Mouse (Mus musculus): ENCODE results near the gene 1810043G02Rik. TPM values are rescaled to one million over a fixed set of nuclear protein-coding genes. Genes with fewer than 3 reads are reported as not detected.
A peak's percentile ranks its signal among the peaks of the same experiment; 100 is the strongest.
"Not testable (repeated sequence)": the region's sequence is repeated elsewhere in the genome, so short reads cannot be mapped to it uniquely, and the experiment has no call there.

The 1810043G02Rik gene
- total RNA-seq, 1 experiment from 2014 or later, result 11.7 TPM

DNA sequence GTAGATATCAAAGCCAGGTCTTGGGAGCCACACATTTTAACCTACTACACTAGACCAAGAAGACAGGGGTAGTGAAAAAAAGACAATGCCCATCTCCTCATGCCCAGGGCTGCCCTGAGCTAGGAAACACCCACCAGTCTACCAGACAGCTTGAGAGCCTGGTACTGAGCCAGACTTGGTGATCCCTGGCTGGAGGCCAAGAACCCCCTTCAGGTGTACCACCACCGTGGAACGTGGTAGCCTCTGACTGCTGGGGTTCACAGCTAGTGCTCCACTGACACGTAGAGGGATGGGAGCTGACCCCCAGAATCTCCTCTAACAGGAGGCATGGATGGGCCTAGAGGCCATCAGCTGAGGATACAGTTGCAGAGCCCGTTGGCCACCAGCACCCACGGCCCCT is 21.9 kb downstream of the 1810043G02Rik start:
- ATAC-seq (replicated peaks in 1 of 2; ENCODE audit: insufficient read depth in 1 of 2, low FRiP score in 2 of 2, low TSS enrichment in 1 of 2, low read depth in 1 of 2, poor library complexity in 2 of 2, severe bottlenecking in 2 of 2), result no peak

DNA sequence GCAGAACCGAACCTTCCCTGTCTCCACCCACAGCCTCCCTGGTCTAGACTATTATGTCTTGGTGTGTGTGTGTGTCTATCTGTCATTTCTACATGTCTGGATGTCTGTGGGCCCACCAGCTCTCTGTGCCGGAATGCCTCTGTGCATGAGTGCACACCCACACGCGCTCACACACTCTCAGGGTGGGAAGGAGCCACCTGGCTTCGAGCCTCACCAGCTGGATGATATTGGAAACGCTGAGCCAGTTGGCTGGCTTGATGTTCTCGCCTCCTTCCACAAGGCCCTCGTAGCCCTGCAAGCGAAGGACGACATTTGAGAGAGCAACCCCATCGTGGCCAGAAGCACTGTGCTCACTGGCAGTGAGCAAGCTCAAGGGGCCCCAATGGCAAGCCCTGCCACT is 23.5 kb downstream of the 1810043G02Rik start:
- no peak for ATAC-seq (replicated peaks in 1 of 2; ENCODE audit: insufficient read depth in 1 of 2, low FRiP score in 2 of 2, low TSS enrichment in 1 of 2, low read depth in 1 of 2, poor library complexity in 2 of 2, severe bottlenecking in 2 of 2)

DNA sequence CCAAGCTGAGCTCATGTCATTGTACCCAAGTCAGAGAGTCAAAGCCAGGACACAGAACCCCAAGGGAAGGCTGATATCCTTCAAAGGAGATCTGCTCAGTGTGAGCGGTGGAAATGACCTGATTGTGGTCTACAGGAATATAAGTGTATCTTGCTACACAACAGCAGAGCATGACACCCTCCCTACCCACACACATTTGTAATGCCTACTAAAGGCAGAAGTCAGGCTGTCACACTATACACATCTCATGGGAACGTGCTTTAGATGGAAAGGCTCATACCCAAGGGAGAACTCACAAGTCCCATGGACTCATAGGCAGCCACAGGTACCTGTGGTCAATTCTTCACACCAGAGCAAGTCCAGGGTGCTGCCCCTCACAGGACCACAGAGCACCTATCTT is 24.0 kb downstream of the 1810043G02Rik start:
- ATAC-seq (replicated peaks in 1 of 2; ENCODE audit: insufficient read depth in 1 of 2, low FRiP score in 2 of 2, low TSS enrichment in 1 of 2, low read depth in 1 of 2, poor library complexity in 2 of 2, severe bottlenecking in 2 of 2), result no peak

DNA sequence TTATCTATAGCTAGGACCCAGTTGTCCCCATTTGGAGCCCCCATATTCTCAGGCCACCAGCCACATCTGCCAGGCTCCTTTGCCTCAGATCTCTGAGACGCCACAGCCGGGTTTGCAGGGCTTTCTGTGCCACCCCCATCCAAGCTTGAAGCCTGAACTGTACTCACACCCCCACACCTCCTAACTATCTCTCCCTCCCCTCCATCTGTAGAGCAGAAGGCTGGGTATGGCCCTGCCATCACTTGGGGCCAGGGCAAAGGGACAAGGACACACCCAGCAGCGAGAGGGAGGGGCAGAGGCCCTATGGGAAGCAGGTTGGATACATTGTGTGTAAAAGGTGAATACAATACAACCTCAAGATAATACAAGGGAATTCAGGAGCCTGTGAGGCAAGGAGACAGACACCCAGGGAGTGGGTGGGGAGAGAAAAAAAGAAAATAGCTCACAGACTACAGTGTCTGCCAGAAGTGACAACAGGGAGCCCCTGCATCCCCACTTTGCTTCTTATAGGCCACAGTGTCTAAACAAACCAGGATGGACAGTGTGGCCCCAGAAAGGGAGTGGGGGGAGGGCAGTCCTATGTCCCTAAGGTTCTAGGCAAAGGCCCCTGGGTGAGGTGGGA is 26.3 kb downstream of the 1810043G02Rik start:
- no peak for ATAC-seq (replicated peaks in 1 of 2; ENCODE audit: insufficient read depth in 1 of 2, low FRiP score in 2 of 2, low TSS enrichment in 1 of 2, low read depth in 1 of 2, poor library complexity in 2 of 2, severe bottlenecking in 2 of 2)

DNA sequence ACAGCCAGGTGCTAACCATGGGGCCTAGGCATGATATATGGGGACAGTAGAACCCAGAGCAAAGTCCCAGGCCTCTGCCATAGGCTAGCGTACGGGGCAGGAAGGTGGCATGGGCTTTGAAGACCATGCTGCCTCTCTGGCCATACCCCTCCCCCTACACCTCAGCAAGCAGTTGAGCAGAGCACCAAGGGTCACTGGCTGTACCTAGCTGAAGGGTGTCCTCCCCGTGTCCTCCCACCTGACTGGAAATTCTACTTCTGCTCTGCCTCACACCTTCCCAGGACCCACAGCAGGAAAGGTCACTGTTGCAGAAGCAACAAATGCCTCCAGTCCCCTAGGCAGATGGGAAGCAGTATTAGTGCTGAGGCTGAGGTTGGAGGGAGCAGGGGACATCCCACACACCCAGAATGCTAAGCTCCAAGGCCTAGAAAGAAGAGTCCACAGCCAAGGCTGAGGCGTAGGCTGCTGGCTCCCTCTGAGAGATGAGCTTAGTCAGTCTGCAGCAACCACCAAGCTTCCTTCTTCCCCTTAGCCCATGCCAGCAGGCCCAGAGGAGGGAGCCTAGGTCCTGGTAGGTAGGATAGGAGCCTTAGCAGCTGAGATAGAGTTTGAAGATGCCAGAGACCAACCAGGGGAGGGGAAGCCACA is 27.6 kb downstream of the 1810043G02Rik start:
- ATAC-seq (replicated peaks in 1 of 2; ENCODE audit: insufficient read depth in 1 of 2, low FRiP score in 2 of 2, low TSS enrichment in 1 of 2, low read depth in 1 of 2, poor library complexity in 2 of 2, severe bottlenecking in 2 of 2), result no peak

DNA sequence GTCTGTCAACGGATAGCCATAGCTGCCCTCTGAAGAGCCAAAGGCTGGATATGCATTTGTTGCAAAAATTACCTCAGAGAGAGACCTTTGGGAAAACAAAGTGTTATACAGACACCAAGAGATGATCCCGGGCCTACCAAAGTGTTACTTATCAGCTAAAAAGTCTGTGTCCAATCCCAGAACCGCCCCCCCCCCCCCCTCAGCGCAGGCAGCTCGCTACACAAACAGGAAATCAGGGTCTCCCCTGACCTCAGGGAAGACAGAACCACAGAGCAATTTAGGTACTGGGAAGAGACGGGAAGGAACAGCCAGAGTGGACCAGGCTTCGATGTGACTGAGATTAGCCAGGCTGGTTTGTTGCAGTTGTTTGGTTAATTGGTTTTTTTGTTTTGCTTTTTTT is 28.9 kb downstream of the 1810043G02Rik start:
- ATAC-seq (replicated peaks in 1 of 2; ENCODE audit: insufficient read depth in 1 of 2, low FRiP score in 2 of 2, low TSS enrichment in 1 of 2, low read depth in 1 of 2, poor library complexity in 2 of 2, severe bottlenecking in 2 of 2), result no peak

DNA sequence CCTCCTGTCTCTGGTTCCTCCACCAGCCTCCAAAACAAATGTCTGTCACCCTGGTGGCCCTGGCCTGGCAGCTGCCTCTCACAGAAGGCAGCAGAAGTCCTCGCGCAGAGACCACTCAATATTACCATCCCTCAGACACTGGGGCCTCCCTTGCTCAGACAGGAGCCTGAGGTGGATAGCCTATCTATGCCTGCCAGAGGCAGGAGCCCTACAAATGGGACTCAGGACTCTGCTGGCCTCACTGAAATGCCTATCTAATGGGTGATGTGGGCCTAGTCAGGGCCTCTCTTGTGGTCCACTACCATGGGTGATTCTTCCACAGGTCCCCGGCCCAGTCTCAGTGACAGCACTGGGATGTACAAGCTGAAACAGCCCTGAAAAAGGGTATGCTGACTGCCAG is 29.8 kb downstream of the 1810043G02Rik start:
- ATAC-seq (replicated peaks in 1 of 2; ENCODE audit: insufficient read depth in 1 of 2, low FRiP score in 2 of 2, low TSS enrichment in 1 of 2, low read depth in 1 of 2, poor library complexity in 2 of 2, severe bottlenecking in 2 of 2), result no peak

DNA sequence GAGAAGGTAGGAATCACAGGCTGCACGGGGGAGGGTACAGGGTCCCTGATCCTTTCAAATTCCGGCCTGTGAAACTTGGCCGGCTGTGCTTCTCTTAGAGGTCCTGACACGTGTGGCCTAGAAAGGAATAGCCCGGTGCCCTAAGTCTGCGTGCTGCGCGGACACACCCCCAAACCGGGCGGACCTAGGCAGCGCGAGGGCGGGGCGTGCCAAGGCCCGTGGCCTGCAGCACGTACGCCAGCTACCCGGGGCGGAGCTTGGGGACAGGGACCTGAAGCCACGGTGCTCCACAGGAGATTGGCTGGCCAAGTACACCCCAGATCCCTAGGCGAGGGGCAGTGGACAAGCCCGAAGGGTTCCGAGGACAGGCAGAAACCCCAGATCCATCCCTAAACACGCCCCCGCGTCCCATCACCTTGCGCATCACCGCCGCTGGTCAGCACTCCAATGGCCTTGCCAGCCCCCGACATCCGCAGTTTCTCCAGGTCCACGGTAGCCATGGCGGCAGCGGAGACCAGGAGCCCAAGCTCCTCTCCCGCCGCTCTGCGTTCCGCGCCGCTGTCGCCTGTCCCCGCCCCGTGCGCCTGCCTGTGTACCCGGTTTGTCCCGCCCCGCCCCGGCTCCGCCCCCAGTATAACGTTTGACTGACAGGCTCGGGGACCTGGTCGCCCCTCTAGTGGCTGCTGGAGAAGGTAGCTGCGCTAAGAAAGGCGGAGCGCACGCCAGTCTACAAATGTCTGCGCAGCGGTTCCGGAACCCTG is 31.0 kb downstream of the 1810043G02Rik start:
- ATAC-seq (replicated peaks in 1 of 2; ENCODE audit: insufficient read depth in 1 of 2, low FRiP score in 2 of 2, low TSS enrichment in 1 of 2, low read depth in 1 of 2, poor library complexity in 2 of 2, severe bottlenecking in 2 of 2), result peak; percentile 91 to 95

DNA sequence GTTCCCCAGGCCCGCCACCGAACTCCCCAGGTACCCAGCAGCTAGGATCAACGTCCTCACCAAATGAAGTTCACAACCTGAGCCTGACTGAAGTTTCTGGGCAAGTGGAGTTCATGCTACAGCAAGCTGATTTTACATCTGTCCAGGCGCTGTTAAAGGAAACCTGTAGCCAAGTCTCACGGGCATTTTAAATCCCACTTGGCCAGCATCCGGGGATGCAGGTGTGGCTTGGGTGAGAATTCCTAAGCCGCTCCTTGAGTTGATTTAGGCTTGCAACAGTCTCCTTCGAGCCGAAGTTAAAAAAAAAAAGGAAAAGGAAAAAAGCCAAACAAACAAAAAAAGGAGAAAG is 31.6 kb downstream of the 1810043G02Rik start, which contains the start of gene Pfkl:
Gene Pfkl, minus strand, starts transcription at position 139 of the 349 bp plus-strand sequence.
- no peak; a peak in 1 of 4 replicates for ATAC-seq (replicated peaks in 1 of 2; ENCODE audit: insufficient read depth in 1 of 2, low FRiP score in 2 of 2, low TSS enrichment in 1 of 2, low read depth in 1 of 2, poor library complexity in 2 of 2, severe bottlenecking in 2 of 2)

DNA sequence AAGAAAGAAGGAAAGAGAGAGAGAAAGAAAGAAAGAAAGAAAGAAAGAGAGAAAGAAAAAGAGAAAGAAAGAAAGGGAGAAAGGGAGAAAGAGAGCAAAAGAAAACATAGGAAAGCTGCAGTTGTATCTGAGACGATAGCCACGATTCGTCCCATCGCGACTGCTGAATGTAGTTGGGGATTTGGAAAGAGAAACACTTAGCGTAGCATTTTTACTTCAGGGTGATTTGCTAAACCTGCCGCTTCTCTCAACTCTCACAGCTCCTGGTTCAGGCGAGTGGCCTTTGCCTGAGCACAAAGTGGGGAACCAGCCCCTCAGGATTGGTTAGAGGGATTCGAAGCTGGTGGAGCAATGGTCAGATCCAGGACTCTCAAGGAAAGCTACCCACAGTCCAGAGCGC is 32.0 kb downstream of the 1810043G02Rik start:
- ATAC-seq (replicated peaks in 1 of 2; ENCODE audit: insufficient read depth in 1 of 2, low FRiP score in 2 of 2, low TSS enrichment in 1 of 2, low read depth in 1 of 2, poor library complexity in 2 of 2, severe bottlenecking in 2 of 2), result no peak

DNA sequence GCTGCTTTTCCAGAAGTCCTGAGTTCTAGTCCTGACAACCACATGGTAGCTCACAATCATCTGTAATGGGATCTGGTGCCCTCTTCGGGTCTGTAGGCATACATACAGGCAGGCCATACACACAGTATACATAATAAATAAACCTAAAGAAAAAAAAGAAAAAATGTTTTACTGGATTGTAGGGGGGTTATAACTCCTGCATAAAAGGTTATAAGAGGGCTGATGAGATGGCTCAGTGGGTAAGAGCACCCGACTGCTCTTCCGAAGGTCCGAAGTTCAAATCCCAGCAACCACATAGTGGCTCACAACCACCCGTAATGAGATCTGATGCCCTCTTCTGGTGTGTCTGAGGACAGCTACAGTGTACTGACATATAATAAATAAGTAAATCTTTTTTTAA is 32.8 kb downstream of the 1810043G02Rik start:
- ATAC-seq (replicated peaks in 1 of 2; ENCODE audit: insufficient read depth in 1 of 2, low FRiP score in 2 of 2, low TSS enrichment in 1 of 2, low read depth in 1 of 2, poor library complexity in 2 of 2, severe bottlenecking in 2 of 2), result not testable (repeated sequence)

DNA sequence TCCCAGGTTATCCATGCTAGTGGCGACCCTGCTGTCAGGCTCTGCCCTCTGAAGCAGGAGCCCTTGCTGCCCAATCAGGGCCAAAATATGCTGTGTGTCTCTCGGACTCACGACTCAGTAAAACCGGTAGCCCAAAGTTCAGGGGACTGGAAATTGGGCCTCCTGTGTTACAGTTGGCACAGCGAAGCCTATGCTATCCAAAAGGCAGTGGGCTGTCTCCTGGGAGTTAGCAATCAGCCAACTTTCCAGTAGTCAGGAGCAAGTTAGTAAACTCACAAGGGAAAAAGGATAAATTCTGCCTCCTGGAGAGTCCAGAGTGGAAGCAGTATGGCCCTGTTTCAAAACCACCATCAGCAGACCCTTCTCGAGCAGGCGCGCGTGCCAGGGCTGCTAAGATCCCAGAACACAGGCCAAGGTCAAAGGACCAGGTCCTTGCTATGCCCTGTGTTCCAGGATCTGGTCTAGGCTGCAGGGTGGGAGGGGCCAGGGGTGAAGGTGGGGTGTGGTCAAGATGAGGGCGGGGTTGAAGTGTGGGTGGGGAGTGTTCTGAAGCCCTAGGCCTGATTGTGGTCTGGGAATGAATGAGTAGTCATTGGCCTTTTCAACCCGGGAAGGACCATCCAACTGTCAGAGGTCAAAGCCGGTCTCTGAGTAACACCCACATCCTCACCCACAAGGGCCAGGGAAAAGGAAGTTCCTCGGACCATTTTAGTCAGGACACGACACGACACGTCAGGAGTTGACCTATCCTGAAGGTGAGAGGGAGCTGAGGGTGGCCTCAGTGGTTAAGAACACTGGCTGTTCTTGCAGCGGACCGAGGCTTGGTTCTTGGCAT is 34.6 kb downstream of the 1810043G02Rik start:
- no peak for ATAC-seq (replicated peaks in 1 of 2; ENCODE audit: insufficient read depth in 1 of 2, low FRiP score in 2 of 2, low TSS enrichment in 1 of 2, low read depth in 1 of 2, poor library complexity in 2 of 2, severe bottlenecking in 2 of 2)

DNA sequence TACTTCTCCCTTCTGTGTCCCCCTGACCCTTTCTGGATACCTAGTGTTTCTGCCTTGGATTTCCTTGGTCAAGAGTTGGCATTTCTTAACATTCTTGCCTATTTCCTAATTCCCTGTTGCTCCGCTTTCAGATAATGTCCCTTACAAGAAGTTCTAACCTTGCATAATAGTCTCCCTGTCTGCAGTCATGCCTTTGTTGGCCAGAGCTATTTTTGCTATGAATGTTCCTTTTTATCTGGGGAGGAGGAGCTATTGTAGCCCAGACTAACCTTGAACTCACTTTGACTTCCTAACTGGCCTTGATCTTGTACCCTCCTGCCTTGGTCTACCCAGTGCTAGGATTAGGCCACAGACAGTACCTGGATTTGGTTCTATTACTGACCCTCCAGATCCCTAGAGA is 37.2 kb downstream of the 1810043G02Rik start:
- ATAC-seq (replicated peaks in 1 of 2; ENCODE audit: insufficient read depth in 1 of 2, low FRiP score in 2 of 2, low TSS enrichment in 1 of 2, low read depth in 1 of 2, poor library complexity in 2 of 2, severe bottlenecking in 2 of 2), result peak in 1 of 2 experiments; percentile 26; a peak in 1 of 4 replicates

DNA sequence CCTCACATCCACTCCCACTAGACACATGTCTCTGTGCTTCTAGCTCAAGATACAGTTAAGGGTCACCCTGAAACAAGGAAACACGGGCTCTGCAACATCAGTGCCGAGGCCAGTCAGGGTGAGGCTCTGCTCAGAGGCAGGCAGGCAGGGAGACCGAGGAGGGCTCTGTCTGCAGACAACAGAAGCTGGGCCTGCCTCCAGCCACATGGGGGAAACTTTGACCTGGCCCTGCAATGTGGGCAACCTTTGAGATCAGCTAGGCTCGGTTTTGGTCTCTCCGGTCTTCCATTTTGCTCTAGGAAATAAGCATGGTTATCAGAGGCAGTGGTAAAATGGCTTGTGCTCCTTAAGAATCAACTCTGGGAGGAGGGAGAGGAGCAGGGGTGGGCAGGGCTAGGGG is 38.0 kb downstream of the 1810043G02Rik start:
- no peak for ATAC-seq (replicated peaks in 1 of 2; ENCODE audit: insufficient read depth in 1 of 2, low FRiP score in 2 of 2, low TSS enrichment in 1 of 2, low read depth in 1 of 2, poor library complexity in 2 of 2, severe bottlenecking in 2 of 2)

DNA sequence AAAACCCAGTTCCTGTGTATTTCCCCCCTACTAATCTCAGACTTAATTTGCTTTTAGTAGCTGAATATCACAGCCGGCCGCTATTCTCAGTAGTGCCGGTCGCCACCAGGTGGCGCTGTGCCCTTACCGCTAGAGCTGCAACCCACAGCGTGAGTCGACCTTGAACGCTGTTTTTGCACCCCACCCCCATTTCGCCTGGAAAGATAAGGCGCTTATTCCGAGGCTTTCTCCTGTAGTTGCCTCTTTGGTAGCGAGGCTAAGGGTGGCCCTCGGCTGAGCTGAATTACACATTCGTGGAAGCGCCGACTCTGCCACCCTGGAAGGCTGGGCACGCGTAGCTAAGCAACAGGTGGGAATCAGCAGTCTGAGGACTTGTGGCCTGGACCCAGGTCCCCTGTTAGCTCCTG is 40.5 kb downstream of the 1810043G02Rik start:
- peak; percentile 87 to 95 for ATAC-seq (replicated peaks in 1 of 2; ENCODE audit: insufficient read depth in 1 of 2, low FRiP score in 2 of 2, low TSS enrichment in 1 of 2, low read depth in 1 of 2, poor library complexity in 2 of 2, severe bottlenecking in 2 of 2)

DNA sequence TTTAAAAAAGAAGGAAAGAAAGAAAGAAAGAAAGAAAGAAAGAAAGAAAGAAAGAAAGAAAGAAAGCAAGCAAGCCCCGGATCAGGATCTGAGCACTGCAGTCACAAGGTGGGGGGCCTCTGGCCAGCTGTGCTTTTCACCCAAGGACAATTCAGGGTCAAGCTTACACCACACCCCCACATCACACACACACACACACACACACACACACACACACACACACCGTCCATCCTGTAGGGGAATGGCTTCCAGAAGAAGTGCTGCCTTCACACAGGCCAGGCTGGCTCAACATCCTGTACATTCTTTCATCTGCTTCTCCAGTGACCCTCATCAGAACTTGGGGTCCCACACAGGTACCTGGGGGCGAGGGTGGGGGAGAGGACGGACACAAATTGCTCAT is 41.0 kb downstream of the 1810043G02Rik start:
- ATAC-seq (replicated peaks in 1 of 2; ENCODE audit: insufficient read depth in 1 of 2, low FRiP score in 2 of 2, low TSS enrichment in 1 of 2, low read depth in 1 of 2, poor library complexity in 2 of 2, severe bottlenecking in 2 of 2), result no peak

DNA sequence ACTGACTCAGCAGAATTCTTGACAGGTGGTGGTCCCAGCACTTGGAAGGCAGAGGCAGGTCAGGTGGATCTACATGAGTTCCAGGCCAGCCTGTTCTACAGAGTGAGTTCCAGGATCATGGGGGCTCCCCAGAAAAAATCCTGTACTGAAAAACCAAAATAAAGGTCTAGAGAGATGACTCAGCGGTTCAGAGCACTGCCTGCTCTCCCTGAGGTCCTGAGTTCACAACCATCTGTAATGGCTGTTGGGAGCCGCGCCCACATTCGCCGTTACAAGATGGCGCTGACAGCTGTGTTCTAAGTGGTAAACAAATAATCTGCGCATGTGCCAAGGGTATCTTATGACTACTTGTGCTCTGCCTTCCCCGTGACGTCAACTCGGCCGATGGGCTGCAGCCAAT is 41.7 kb downstream of the 1810043G02Rik start:
- ATAC-seq (replicated peaks in 1 of 2; ENCODE audit: insufficient read depth in 1 of 2, low FRiP score in 2 of 2, low TSS enrichment in 1 of 2, low read depth in 1 of 2, poor library complexity in 2 of 2, severe bottlenecking in 2 of 2), result not testable (repeated sequence)

DNA sequence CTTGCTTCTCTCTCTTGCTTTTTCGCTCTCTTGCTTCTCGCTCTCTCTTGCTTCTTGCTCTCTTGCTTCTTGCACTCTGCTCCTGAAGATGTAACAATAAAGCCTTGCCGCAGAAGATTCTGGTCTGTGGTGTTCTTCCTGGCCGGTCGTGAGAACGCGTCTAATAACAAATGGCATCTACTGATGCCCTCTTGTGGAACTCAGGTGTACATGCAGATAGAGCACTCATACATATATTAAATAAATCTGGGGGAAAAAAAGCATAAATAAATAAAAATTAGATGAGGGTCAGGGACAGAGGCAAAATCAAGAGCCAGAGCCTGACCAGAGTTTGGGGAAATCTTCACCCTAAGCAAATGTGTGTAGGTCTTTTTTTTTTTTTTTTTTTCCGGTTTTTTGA is 47.1 kb downstream of the 1810043G02Rik start:
- not testable (repeated sequence) for ATAC-seq (replicated peaks in 1 of 2; ENCODE audit: insufficient read depth in 1 of 2, low FRiP score in 2 of 2, low TSS enrichment in 1 of 2, low read depth in 1 of 2, poor library complexity in 2 of 2, severe bottlenecking in 2 of 2)

All from hematopoietic stem cell, adult 5-6 weeks (primary cell).